Mouse (Mus musculus) large intestine, adult 2 months (tissue): ENCODE data around the gene Tmem229a. TPM values are rescaled to one million over a fixed set of nuclear protein-coding genes. Genes with fewer than 3 reads are reported as not detected.

Experiments used
- polyA plus RNA-seq: library from polyadenylated mRNA; depleted of rRNA; stranded (reverse); fragments of >200 nt; gene quantifications from 2 replicates; pipeline ENCODE4 v1.2.3, GENCODE M21; 2012; rRNA removed

Tmem229a gene
- polyA plus RNA-seq, 1 experiment, result 0.24 TPM

Other genes starting within 250 kb of the Tmem229a start
- gene Hyal6, start 223.1 kb downstream of the Tmem229a start, polyA plus RNA-seq, result not detected in 2 replicates
- not detected in 2 replicates for gene Hyal4, start 208.0 kb downstream of the Tmem229a start, polyA plus RNA-seq
- gene Spam1, start 165.1 kb downstream of the Tmem229a start, polyA plus RNA-seq, result not detected in 2 replicates
- not detected in 2 replicates for gene Hyal5, start 98.3 kb downstream of the Tmem229a start, polyA plus RNA-seq